Mouse (Mus musculus) myocyte (in vitro differentiated cells): ENCODE data around the gene Pycard.

ENCODE experiments used
- CEBPB ChIP-seq: IDR thresholded peaks from 2 replicates; pipeline ENCODE4 v1.6.1; 2011; ENCODE audit warnings: mild to moderate bottlenecking, moderate library complexity; ENCODE audit not compliant: poor library complexity, insufficient read depth, severe bottlenecking
- MAX ChIP-seq: IDR thresholded peaks from one replicate; pipeline ENCODE4 v1.6.1; 2011; ENCODE audit warnings: low read depth, mild to moderate bottlenecking, control low read depth
- MYOG ChIP-seq, 3 experiments: IDR thresholded peaks; one replicate each; pipeline ENCODE4 v1.6.1; 2011; ENCODE audit warnings: control low read depth in 2 of 3, low read depth in 2 of 3, mild to moderate bottlenecking in 2 of 3; ENCODE audit not compliant: insufficient read length in 2 of 3, control insufficient read depth in 1 of 3, insufficient read depth in 1 of 3
- POLR2A ChIP-seq: IDR thresholded peaks from one replicate; pipeline ENCODE4 v1.6.1; 2011; ENCODE audit warnings: low read depth, mild to moderate bottlenecking, control low read depth, moderate library complexity; ENCODE audit not compliant: insufficient read length
- POLR2AphosphoS2 ChIP-seq: IDR thresholded peaks from one replicate; pipeline ENCODE4 v1.6.1; 2011; ENCODE audit warnings: low read depth, control low read depth; ENCODE audit not compliant: insufficient read length
- SRF ChIP-seq: IDR thresholded peaks from one replicate; pipeline ENCODE4 v1.6.1; 2011; ENCODE audit warnings: low read depth; ENCODE audit not compliant: control insufficient read depth, insufficient read length
- TCF12 ChIP-seq: IDR thresholded peaks from one replicate; pipeline ENCODE4 v1.6.1; 2011; ENCODE audit warnings: mild to moderate bottlenecking, control low read depth; ENCODE audit not compliant: poor library complexity, insufficient read depth, severe bottlenecking
- TCF3 ChIP-seq: IDR thresholded peaks from one replicate; pipeline ENCODE4 v1.6.1; 2011; ENCODE audit warnings: low read depth, control low read depth; ENCODE audit not compliant: insufficient read length
- USF1 ChIP-seq: IDR thresholded peaks from one replicate; pipeline ENCODE4 v1.6.1; 2011; ENCODE audit warnings: low read depth, mild to moderate bottlenecking, control low read depth, moderate library complexity

GRCm38 (mm10) chr7:128009715-128010340, 16.2 kb upstream of the Pycard start:
- no peak for TF ChIP-seq MAX
- TF ChIP-seq POLR2A = no peak
- TF ChIP-seq CEBPB = no peak
- no peak for TF ChIP-seq TCF3
- TF ChIP-seq MYOG (IDR thresholded peaks at IDR 0.05; ENCODE audit: control insufficient read depth in 1 of 3, insufficient read depth in 1 of 3, insufficient read length in 2 of 3, low read depth in 2 of 3) = no peak
- TF ChIP-seq USF1 = no peak
- TF ChIP-seq SRF = no peak
- peak; percentile 41 for TF ChIP-seq POLR2AphosphoS2
- no peak for TF ChIP-seq TCF12
